Mouse (Mus musculus) spleen, embryonic (tissue): Measurements from ENCODE around the gene Plekhg5.

Experiments
- CTCF ChIA-PET: fragments of 350-600 bp; sonication (Branson Sonifier 250); formaldehyde crosslinking; loops from one replicate; lab custom pipeline; 2022; lab: Charles Lee

The Plekhg5 gene

DNA sequence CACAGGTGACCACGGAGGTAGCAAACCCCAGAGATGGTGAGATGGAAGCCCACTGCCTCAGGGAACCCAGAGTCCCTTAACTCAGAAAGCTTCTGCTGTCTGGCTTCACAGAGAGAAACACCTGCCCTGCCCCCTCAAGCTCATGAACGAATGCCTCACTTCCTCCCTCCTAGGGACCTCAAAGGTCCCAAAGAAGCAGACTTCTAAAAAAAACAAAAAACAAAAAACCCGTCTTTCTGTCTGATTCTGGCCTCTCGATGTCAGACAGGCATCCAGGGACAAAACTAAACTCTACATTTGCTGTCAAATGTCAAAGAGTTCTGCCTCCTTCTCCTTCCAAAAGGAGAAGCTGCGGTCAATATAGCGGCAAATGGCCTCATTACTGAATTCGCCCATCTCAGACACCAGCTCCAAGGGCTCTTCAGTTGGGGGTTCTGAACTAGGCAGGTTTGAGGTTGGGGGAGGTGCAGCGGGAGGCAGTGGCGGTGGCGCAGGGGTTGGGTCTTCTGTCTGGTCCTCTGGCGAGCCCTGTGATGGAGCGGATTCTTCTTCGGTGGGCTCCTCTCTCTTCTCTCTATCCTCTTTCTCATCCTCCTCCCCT is 52.2 kb downstream of the Plekhg5 start:
- CTCF ChIA-PET = interaction anchor here (1.2 kb wide), 1 partner anchor 9 kb away, joined by 4 read pairs; no protein-coding TSS in a partner anchor

DNA sequence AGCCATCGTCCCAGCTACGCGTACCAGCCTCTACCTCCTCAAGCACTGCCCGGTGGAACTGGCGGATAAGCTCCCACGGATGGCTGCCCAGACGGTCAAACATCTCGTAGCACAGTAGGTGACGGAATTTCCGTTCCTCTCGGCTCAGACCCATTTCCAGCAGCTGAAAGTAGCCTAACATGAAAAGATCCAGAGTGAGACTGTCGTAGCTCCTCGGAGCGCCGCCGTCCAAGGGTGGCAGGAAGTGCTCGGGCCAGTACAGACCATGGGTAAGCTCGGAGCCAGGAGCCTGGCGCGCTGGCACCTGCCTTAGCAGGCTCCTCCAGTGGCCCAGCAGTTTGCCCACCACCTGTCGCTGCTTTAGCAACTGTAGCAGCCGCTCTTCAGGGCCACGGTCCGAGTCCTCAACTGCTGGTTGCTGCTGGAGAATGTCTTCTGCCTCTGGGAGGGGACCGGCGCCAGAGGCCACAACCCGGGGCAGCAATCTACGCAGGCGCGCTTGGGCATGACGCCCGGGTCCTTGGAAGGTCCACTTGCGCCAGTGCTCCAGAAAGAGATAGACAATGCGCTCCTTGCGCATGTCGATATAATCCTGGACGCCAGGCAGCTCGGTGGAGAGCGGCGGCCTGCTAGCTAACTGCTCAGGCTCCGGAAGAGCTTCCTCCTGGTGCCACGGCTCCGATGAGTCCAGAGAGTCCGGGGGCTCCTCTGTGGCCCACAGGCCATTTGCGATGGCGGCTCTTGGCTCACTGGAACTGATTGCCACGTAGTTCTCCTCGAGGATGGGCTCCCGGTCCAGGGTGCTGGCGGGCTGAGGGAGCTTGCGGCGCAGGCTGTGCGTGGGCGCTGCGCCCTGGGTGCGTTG is 53.1 kb downstream of the Plekhg5 start:
- CTCF ChIA-PET = interaction anchor here (1.7 kb wide), 1 partner anchor 11 kb away, joined by 15 read pairs; no protein-coding TSS in a partner anchor

- CTCF ChIA-PET = interaction anchor here (1.7 kb wide), 1 partner anchor 10 kb away, joined by 15 read pairs; no protein-coding TSS in a partner anchor
Observed at GRCm38 (mm10) chr4:152126026-152126920, 54.0 kb downstream of the Plekhg5 start.

GRCm38 (mm10) chr4:152127884-152128283 is 55.6 kb downstream of the Plekhg5 start:
- CTCF ChIA-PET = no interaction called here

GRCm38 (mm10) chr4:152128784-152129183 is 56.5 kb downstream of the Plekhg5 start:
- CTCF ChIA-PET = interaction anchor here (0.7 kb wide), 1 partner anchor 146 kb away, joined by 5 read pairs; no protein-coding TSS in a partner anchor

- CTCF ChIA-PET = interaction anchor here (0.7 kb wide), 1 partner anchor 145 kb away, joined by 5 read pairs; no protein-coding TSS in a partner anchor
Observed at GRCm38 (mm10) chr4:152129395-152129930, 57.2 kb downstream of the Plekhg5 start.

GRCm38 (mm10) chr4:152130771-152131653 is 58.7 kb downstream of the Plekhg5 start:
- CTCF ChIA-PET = no interaction called here

GRCm38 (mm10) chr4:152131809-152132771 is 59.8 kb downstream of the Plekhg5 start:
- CTCF ChIA-PET = interaction anchor here (1.0 to 1.8 kb wide), 2 partner anchors 8 to 196 kb away, joined by 3 to 4 read pairs; no protein-coding TSS in a partner anchor

- CTCF ChIA-PET = interaction anchor here (1.0 to 1.8 kb wide), 2 partner anchors 9 to 196 kb away, joined by 3 to 4 read pairs; no protein-coding TSS in a partner anchor
Observed at GRCm38 (mm10) chr4:152132772-152133169, 60.5 kb downstream of the Plekhg5 start.

DNA sequence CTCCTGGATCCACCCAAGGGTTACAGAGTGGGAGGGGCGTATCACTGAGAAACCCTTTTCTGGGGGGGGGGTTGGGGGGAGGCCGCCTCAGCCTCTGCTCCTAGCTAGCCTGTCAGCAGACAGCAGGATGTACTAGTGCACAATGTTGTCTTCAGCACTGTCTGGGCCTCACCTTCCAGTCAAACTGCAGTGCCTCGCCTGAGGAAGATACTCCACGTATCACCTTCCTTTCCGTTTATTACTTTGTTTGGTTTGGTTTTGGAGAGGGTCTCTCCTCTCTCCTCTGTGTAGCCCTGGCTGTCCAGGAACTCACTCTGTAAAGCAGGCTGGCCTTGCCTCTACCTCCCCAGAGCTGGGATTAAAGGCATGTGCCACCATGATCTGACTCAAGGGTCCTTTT is 60.9 kb downstream of the Plekhg5 start:
- CTCF ChIA-PET = interaction anchor here (1.0 to 1.8 kb wide), 2 partner anchors 9 to 197 kb away, joined by 3 to 4 read pairs; no protein-coding TSS in a partner anchor

DNA sequence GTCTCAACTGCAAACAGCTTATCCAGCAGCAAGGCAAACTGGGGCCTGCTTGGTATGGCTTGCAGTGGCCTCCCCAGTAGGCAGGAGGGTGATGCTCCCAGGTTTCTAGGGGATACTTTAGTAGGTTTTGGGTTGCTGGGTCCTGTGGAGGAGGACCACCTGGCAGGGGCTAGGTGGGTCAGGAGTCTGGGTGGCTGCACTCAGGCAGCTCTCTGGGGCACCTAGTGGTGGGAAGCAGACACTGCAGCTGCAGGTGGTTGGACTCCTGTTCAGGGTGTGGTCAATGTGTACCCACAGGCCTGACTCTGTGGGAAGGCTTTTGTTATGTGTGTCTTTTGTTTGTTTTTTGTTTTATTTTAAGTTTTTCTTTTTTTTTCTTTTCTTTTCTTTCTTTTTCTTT is 62.2 kb downstream of the Plekhg5 start:
- CTCF ChIA-PET = interaction anchor here (1.8 kb wide), 1 partner anchor 11 kb away, joined by 4 read pairs; no protein-coding TSS in a partner anchor

- CTCF ChIA-PET = interaction anchor here (1.2 kb wide), 1 partner anchor 9 kb away, joined by 15 read pairs; no protein-coding TSS in a partner anchor
Observed at GRCm38 (mm10) chr4:152135363-152135762, 63.1 kb downstream of the Plekhg5 start.

DNA sequence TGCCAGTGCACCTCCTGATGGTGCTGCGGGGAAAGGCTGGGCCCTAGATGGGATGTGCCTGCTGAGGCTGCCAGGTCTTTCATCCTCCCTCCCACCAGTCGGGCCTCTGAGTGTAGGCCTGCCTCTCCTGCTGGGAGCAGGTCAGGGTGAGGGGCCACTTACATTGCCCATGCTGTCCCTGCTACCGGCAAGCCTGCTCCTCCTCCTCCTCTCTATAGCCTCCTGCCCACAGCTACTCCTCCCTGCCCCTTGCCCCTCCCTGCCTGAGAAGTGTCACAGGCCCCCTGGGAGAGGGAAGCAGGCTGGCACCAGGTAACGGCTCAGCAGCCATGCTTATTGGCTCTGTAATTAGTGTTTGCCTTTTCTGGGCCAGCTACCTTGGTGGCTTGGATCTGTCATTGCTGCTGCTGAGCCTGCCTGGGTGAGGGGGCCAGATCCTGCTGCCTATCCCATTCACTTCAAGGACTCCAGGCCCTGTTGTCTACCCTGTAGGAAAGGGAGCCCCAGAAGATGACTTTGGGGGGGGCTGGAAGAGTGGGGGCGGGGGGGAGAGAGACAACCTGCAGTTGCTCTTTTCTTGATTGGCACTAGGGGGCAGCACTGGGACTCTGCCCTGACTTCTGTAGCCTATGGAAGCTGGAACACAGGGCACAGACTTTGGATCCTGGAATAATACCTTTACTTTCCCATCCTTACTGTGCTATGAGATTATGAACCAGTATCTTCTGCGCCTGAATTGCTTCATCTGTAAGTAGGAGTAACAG is 64.0 kb downstream of the Plekhg5 start:
- CTCF ChIA-PET = interaction anchor here (0.6 to 1.2 kb wide), 2 partner anchors 10 to 330 kb away, joined by 4 to 15 read pairs; no protein-coding TSS in a partner anchor

DNA sequence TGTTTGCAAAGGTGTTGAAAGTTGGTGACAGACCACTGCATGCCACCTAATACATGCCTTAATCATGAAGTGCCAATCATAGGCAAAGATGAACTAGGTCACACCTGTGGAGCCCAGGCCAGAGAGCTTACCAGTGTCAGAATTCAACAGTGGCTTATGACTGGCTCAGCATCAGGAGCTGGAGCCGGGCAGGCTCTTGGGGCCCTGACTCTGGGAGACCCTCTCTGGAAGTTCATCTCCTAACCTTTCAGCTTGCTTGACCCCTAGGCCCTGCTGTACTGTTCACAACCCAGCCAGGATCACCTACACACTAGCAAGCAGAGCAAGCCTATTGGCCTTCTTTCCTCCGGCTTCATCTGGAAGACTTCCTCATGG is 64.6 kb downstream of the Plekhg5 start:
- CTCF ChIA-PET = interaction anchor here (0.6 kb wide), 1 partner anchor 22 kb away, joined by 3 read pairs; no protein-coding TSS in a partner anchor

GRCm38 (mm10) chr4:152138497-152139260 is 66.4 kb downstream of the Plekhg5 start:
- CTCF ChIA-PET = interaction anchor here (0.5 to 1.3 kb wide), 2 partner anchors 112 to 186 kb away, joined by 18 to 23 read pairs; no protein-coding TSS in a partner anchor

DNA sequence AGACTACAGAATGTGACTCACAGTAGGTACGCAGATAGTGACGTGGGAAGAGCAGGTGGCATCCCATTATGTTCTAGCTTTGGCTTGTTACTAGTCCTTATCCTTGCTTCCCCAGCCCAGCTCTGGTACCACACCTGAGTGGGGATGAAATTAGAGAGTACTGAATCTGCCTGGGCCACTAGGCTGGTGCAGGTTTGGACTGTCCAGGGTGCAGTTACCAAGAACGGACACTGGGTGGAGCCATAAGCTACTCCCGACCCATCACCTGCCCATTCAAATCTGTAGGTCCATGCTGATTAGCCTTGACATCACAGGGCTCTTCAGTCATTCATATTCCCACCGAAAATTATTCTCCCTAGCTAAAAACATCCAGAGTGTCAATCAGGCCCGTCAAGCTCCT is 68.1 kb downstream of the Plekhg5 start:
- CTCF ChIA-PET = interaction anchor here (0.7 to 1.0 kb wide), 2 partner anchors 13 to 15 kb away, joined by 4 read pairs; no protein-coding TSS in a partner anchor
